Mouse (Mus musculus) small intestine, adult 2 months (tissue): Measurements from ENCODE around the gene Gpr6. TPM values are rescaled to one million over a fixed set of nuclear protein-coding genes. Genes with fewer than 3 reads are reported as not detected.

Experiments used
- H3K27ac ChIP-seq: fragments of 200-500 bp; 2 replicates; pipeline ENCODE4 v1.5.1; 2012; ENCODE audit warnings: low read depth, low read length, control low read depth, inconsistent platforms; ENCODE audit not compliant: insufficient read depth
- H3K27me3 ChIP-seq: fragments of 200-500 bp; 2 replicates; pipeline ENCODE4 v1.6.1; 2012; ENCODE audit warnings: mild to moderate bottlenecking, moderate library complexity, low read length, inconsistent platforms; ENCODE audit not compliant: control insufficient read depth, insufficient read depth
- H3K36me3 ChIP-seq: fragments of 200-500 bp; 2 replicates; pipeline ENCODE4 v1.6.1; 2012; ENCODE audit warnings: mild to moderate bottlenecking, low read length, control low read depth, inconsistent platforms; ENCODE audit not compliant: control insufficient read depth, insufficient read depth
- H3K4me1 ChIP-seq: fragments of 200-500 bp; 2 replicates; pipeline ENCODE4 v1.6.1; 2012; ENCODE audit warnings: low read length, inconsistent platforms, mixed read lengths; ENCODE audit not compliant: control insufficient read depth, insufficient read depth, insufficient read length
- H3K4me3 ChIP-seq: fragments of 200-500 bp; 2 replicates; pipeline ENCODE4 v1.5.1; 2012; ENCODE audit warnings: low read depth, mild to moderate bottlenecking, control low read depth, inconsistent platforms, low read length, moderate library complexity
- CTCF ChIP-seq: fragments of 200-500 bp; IDR thresholded peaks from 2 replicates; pipeline ENCODE4 v1.5.1; 2012; ENCODE audit warnings: low read depth, mild to moderate bottlenecking, control low read depth, inconsistent platforms, low read length, moderate library complexity, mixed read lengths; ENCODE audit not compliant: insufficient replicate concordance, insufficient read length; ENCODE audit errors: extremely low read depth
- POLR2A ChIP-seq: fragments of 200-500 bp; IDR thresholded peaks from 2 replicates; pipeline ENCODE4 v1.6.1; 2012; ENCODE audit warnings: low read depth, mild to moderate bottlenecking, control low read depth, inconsistent platforms, low read length, moderate library complexity
- WGBS: fragments of 180-500 bp; shearing (Covaris S2); methylation state at CpG from one replicate; pipeline ENCODE4 v1.1.7; 2018; 5-methylcytosine and 5-hydroxymethylcytosine counted together
- polyA plus RNA-seq: library from polyadenylated mRNA; depleted of rRNA; stranded (reverse); fragments of >200 nt; gene quantifications from 2 replicates; pipeline ENCODE4 v1.2.3, GENCODE M21; 2012; rRNA removed

The Gpr6 gene
- polyA plus RNA-seq, 1 experiment, result 0.53 TPM

- 80% methylated on average over 7 of the region's 7 CpGs for WGBS
- TF ChIP-seq POLR2A (no peak), CTCF (no peak)
- Histone ChIP-seq H3K27ac (no peak overlapping the region), H3K27me3 (no peaks in the 10 kb centered on the region; the same call in 1 of the 2 replicates), H3K36me3 (no peaks in the 10 kb centered on the region), H3K4me3 (no peak overlapping the region), H3K4me1 (no peaks in the 10 kb centered on the region)
Measured at GRCm38 (mm10) chr10:41032811-41033210, 39.3 kb downstream of the Gpr6 start.

GRCm38 (mm10) chr10:41024860-41025259, 47.2 kb downstream of the Gpr6 start:
- H3K4me1 ChIP-seq, result no peaks in the 10 kb centered on the region
- H3K27ac ChIP-seq, result no peak overlapping the region
- no peaks in the 10 kb centered on the region for H3K36me3 ChIP-seq
- H3K4me3 ChIP-seq, result no peak overlapping the region
- no peaks in the 10 kb centered on the region for H3K27me3 ChIP-seq
- TF ChIP-seq CTCF, result no peak
- 30% methylated on average over 1 of the region's 1 CpGs for WGBS

GRCm38 (mm10) chr10:41024406-41024805, 47.7 kb downstream of the Gpr6 start:
- no peaks in the 10 kb centered on the region for H3K36me3 ChIP-seq
- no peak overlapping the region for H3K4me3 ChIP-seq
- no peak overlapping the region for H3K27ac ChIP-seq
- no peak for TF ChIP-seq POLR2A
- no peak for TF ChIP-seq CTCF
- 15% methylated on average over 1 of the region's 1 CpGs for WGBS
- no peaks in the 10 kb centered on the region for H3K4me1 ChIP-seq
- H3K27me3 ChIP-seq, result no peaks in the 10 kb centered on the region

GRCm38 (mm10) chr10:41022226-41022625, 49.9 kb downstream of the Gpr6 start:
- H3K27ac ChIP-seq, result no peak overlapping the region
- no peak overlapping the region for H3K4me3 ChIP-seq
- H3K4me1 ChIP-seq, result no peaks in the 10 kb centered on the region
- H3K27me3 ChIP-seq, result no peaks in the 10 kb centered on the region
- no peaks in the 10 kb centered on the region for H3K36me3 ChIP-seq
- TF ChIP-seq CTCF (no peak), POLR2A (no peak)
- WGBS, result 92% methylated on average over 4 of the region's 4 CpGs

Other genes starting within 250 kb of the Gpr6 start
- 8.0 and 12.5 TPM in 2 replicates for gene Cdc40, start 189.0 kb downstream of the Gpr6 start, polyA plus RNA-seq
- gene Wasf1, start 188.8 kb downstream of the Gpr6 start, polyA plus RNA-seq, result 0.87 and 1.3 TPM in 2 replicates
- gene Fig4, start 231.0 kb upstream of the Gpr6 start, polyA plus RNA-seq, result 3.8 and 7.6 TPM in 2 replicates
- not detected in 2 replicates for gene Ak9, start 231.7 kb upstream of the Gpr6 start, polyA plus RNA-seq